Mouse (Mus musculus): ENCODE results near the gene 2410137M14Rik. TPM values are rescaled to one million over a fixed set of nuclear protein-coding genes. Genes with fewer than 3 reads are reported as not detected.

Gene 2410137M14Rik
- polyA plus RNA-seq, 1 experiment: not detected

DNA sequence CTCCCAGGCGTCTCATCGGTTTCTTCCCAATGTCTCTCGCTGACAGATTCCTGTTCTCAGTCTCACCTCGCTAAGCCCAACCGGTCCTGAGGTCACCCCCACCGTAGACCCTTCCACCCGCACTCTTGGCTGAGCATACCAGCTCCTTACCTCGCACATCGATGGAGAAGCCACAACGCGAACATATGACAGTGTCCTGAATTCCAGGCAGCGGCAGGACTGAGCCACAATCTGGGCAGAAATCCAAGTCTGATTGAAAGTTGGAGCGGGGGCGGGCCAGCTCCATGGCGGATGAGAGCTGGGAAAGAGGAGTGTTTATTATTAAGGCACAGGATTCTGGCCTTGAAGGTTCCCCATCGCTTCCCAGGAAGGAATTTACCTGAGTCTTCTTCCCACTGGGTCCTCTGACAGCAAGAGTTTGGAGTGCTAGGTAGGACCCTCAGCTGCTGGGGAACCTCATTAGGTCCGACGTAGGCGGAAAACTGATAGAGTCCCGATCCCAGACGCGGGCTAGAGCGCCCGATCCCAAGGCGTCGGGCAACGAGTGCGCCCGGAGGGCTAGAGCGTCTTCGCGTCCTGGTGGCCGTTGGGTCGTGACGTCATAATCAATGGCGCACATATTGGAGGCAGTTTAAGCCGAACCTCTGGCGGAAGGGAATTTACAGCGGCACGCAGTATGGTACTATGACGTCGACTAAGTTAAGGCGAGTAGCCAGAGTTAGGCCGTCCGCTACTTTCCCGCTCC, 22.9 kb downstream of the 2410137M14Rik start, which contains the start of the genes Znrd1 and Znrd1as:
TSS of gene Znrd1 (minus strand) at position 561 of the 745 bp plus-strand sequence.
TSS of gene Znrd1as (plus strand) at position 594 of the 745 bp plus-strand sequence.
- peak within 1 kb of the TSS; percentile 76 for H3K4me3 ChIP-seq (replicated peaks)
- peaks cover 14% of the 10 kb centered on the region for H3K36me3 ChIP-seq (ENCODE audit: control insufficient read depth)
- TF ChIP-seq TAL1 (IDR thresholded peaks at IDR 0.05; ENCODE audit: low read length) (no peak), GATA1 (IDR thresholded peaks at IDR 0.05; ENCODE audit: low read length) (no peak)
- H3K4me1 ChIP-seq (ENCODE audit: control insufficient read depth): peaks cover 24% of the 10 kb centered on the region
- no peaks in the 10 kb centered on the region for H3K9me3 ChIP-seq (ENCODE audit: control insufficient read depth, low read length)
- H3K27me3 ChIP-seq (ENCODE audit: control insufficient read depth): no peaks in the 10 kb centered on the region

DNA sequence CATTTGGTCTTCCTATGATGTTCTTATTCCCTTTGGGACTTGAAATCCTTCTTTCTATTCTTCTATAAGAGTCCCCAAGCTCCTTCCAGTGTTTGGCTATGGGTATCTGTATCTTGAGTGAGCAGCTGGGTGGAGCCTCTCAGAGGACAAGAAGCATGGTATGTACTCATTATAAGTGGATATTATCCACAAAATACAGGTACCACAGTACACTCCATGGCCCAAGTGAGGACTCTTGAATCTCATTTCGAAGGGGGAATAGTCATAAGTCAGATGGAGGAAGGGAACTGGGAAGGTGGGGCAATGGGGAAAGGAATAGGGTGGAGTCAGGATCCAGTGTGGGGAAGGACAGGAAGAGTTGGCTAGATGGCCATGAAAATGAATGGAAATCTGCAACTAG, 28.0 kb downstream of the 2410137M14Rik start:
- Histone ChIP-seq H3K9me3 (ENCODE audit: control insufficient read depth, low read length) (no peaks in the 10 kb centered on the region), H3K36me3 (ENCODE audit: control insufficient read depth) (peaks cover 31% of the 10 kb centered on the region), H3K4me1 (ENCODE audit: control insufficient read depth) (peaks cover 31% of the 10 kb centered on the region), H3K27me3 (ENCODE audit: control insufficient read depth) (peaks cover 4% of the 10 kb centered on the region), H3K4me3 (replicated peaks) (no peak overlapping the region)
- TF ChIP-seq TAL1 (IDR thresholded peaks at IDR 0.05; ENCODE audit: low read length) (no peak), GATA1 (IDR thresholded peaks at IDR 0.05; ENCODE audit: low read length) (no peak)

DNA sequence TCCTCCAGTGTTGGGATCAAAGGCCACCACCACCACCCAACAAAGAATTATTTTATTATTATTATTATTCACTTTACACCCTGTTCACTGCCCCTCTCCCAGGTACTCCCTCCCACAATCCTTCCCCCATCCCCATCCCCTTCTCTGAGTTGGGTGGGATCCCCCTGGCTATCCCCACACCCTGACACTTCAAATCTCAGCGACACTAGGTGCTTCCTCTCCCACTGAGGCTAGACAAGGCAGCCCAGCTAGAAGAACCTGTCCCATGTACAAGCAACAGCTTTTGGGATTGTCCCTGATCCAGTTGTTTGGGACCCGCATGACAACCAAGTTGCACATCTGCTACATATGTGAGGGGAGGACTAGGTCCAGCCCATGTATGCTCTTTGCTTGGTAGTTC, 28.4 kb downstream of the 2410137M14Rik start:
- Histone ChIP-seq H3K9me3 (ENCODE audit: control insufficient read depth, low read length) (no peaks in the 10 kb centered on the region), H3K36me3 (ENCODE audit: control insufficient read depth) (peaks cover 31% of the 10 kb centered on the region)
- TF ChIP-seq GATA1 (IDR thresholded peaks at IDR 0.05; ENCODE audit: low read length) (no peak), TAL1 (IDR thresholded peaks at IDR 0.05; ENCODE audit: low read length) (no peak)

DNA sequence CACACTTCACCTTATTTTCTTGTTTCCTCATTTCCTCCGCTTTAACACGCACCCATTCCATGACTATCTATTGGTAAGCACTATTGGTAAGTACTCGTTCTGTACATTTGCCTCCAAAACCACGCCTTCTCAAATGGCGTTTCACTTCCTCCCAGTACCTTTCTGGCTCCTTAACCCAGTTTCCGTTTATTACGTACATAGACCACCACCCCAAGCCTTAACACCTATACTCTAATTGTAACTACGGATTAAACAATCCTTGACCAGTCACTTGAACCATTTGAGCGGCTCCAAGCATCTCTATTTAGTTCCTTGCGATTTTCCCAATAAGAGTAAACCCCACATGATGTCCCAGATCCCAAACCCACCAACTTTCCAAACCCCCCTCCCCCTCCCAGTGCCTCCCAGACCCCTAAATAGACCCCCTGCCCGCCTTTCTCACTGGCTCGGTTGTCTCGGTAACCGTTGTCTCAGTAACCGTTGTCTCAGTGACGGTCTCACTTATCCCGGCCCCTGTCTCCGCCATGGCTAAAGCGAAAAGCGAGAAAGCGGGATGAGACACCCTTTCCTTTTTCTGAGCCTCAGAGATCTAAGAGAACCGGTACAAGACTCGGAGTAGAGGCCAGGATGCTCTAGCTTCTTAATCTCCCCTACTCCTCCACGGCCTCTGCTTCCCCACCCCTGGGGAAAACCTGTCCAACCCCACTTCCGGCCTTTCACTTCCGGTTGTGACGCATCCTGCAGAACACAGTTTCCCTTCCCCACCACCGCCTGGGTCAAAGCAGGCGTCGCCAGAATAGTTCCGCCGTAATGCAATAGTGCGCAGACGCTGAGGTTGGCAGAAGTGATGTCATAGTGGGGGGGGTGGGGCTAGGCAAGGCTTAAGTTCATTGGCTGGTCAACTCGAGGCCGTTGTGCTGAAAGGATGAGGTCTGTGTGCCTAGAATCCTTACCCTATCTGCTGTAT, 29.8 kb downstream of the 2410137M14Rik start, which contains the start of gene Ppp1r11:
TSS of gene Ppp1r11 (minus strand) at position 761 of the 967 bp plus-strand sequence.
- peak within 1 kb of the TSS; percentile 71 for H3K4me3 ChIP-seq (replicated peaks)
- peaks cover 23% of the 10 kb centered on the region for H3K4me1 ChIP-seq (ENCODE audit: control insufficient read depth)
- TF ChIP-seq TAL1 (IDR thresholded peaks at IDR 0.05; ENCODE audit: low read length): no peak
- no peak for TF ChIP-seq GATA1 (IDR thresholded peaks at IDR 0.05; ENCODE audit: low read length)
- no peaks in the 10 kb centered on the region for H3K9me3 ChIP-seq (ENCODE audit: control insufficient read depth, low read length)
- H3K27me3 ChIP-seq (ENCODE audit: control insufficient read depth): peaks cover 22% of the 10 kb centered on the region
- H3K36me3 ChIP-seq (ENCODE audit: control insufficient read depth): peaks cover 27% of the 10 kb centered on the region

More for the DNA sequence above, 28.4 kb downstream of the 2410137M14Rik start:
- Histone ChIP-seq H3K27me3 (ENCODE audit: control insufficient read depth) (peaks cover 8% of the 10 kb centered on the region), H3K4me1 (ENCODE audit: control insufficient read depth) (peaks cover 26% of the 10 kb centered on the region), H3K4me3 (replicated peaks) (no peak overlapping the region)

DNA sequence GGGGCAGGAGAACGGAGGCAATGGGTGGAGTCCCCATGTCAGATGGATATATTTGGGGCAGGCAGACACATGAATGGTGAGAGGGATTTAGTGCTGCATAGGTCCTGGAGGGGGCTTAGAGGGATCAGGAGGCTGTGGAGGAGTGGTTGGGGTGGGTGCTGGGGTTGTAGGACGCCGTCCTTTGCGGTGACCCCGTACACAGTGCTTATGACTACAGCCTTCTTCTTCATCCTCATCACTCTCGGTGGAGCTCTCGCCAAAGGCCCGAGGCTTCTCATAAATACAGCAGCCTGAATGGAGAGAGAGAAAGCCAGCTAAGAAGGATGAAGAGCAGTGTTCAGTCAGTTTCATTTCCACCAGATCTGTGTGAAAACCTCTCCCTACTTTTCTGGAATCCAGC, 31.8 kb downstream of the 2410137M14Rik start:
- peaks cover 42% of the 10 kb centered on the region for H3K27me3 ChIP-seq (ENCODE audit: control insufficient read depth)
- TF ChIP-seq GATA1 (IDR thresholded peaks at IDR 0.05; ENCODE audit: low read length) (no peak), TAL1 (IDR thresholded peaks at IDR 0.05; ENCODE audit: low read length) (no peak)

DNA sequence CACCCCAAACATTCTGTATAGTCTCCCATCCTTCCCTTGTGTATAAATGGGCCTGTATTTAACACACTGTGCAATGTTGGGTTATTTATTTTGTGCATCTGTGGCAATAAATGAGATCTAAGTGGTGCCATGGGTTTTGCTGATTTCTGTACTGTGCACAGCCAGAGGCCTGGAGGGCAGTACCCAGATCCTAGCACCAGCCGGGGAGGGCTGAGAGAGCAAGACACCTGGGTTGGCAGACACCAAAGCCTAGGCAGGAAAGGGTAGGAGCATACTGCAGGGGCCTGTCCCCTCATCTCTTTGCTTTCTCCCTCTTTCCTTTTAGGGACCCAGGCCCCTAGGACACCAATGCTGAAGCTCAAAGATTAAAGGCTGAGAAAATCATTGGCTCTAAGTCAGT, 32.8 kb downstream of the 2410137M14Rik start:
- no peak for TF ChIP-seq TAL1 (IDR thresholded peaks at IDR 0.05; ENCODE audit: low read length)
- no peak for TF ChIP-seq GATA1 (IDR thresholded peaks at IDR 0.05; ENCODE audit: low read length)
- Histone ChIP-seq H3K4me3 (replicated peaks) (no peak overlapping the region), H3K4me1 (ENCODE audit: control insufficient read depth) (peaks cover 23% of the 10 kb centered on the region), H3K9me3 (ENCODE audit: control insufficient read depth, low read length) (no peaks in the 10 kb centered on the region), H3K27me3 (ENCODE audit: control insufficient read depth) (peaks cover 51% of the 10 kb centered on the region), H3K36me3 (ENCODE audit: control insufficient read depth) (peaks cover 18% of the 10 kb centered on the region)

More for the DNA sequence above, 31.8 kb downstream of the 2410137M14Rik start:
- Histone ChIP-seq H3K4me1 (ENCODE audit: control insufficient read depth) (peaks cover 23% of the 10 kb centered on the region), H3K36me3 (ENCODE audit: control insufficient read depth) (peaks cover 19% of the 10 kb centered on the region), H3K4me3 (replicated peaks) (no peak overlapping the region), H3K9me3 (ENCODE audit: control insufficient read depth, low read length) (no peaks in the 10 kb centered on the region)

DNA sequence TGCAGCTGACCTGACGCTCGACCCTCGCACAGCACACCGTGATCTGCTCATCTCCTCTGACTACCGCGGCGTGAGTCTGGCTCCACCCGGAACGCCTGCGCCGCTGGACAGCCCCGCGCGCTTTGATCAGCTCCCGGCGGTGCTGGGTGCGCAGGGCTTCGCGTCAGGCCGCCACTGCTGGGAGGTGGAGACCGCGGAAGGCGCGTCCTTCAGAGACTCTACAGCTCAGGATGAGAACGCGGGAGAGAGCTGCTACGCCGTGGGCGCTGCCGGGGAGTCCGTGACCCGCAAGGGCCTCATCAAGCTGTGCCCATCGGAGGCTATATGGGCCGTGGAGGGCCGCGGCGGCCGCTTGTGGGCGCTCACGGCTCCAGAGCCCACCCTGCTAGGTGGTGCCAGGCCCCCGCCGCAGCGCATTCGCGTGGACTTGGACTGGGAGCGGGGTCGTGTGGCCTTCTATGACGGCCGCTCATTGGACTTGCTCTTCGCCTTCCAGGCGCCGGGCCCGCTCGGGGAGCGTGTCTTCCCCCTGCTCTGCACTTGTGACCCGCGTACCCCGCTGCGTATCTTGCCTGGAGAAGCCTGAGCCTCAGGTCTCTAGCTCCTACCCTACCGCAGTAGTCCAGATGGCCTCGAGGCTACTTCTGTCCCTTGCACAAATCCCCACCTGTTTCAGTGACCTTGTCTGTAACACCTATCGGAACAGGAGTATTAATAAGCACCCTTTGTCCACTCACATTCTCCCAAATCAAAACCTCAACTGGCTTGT, 33.8 kb downstream of the 2410137M14Rik start:
- Histone ChIP-seq H3K9me3 (ENCODE audit: control insufficient read depth, low read length) (no peaks in the 10 kb centered on the region), H3K4me3 (replicated peaks) (peak overlapping the region; percentile 1), H3K27me3 (ENCODE audit: control insufficient read depth) (peaks cover 62% of the 10 kb centered on the region), H3K4me1 (ENCODE audit: control insufficient read depth) (peaks cover 20% of the 10 kb centered on the region), H3K36me3 (ENCODE audit: control insufficient read depth) (peaks cover 17% of the 10 kb centered on the region)
- no peak for TF ChIP-seq TAL1 (IDR thresholded peaks at IDR 0.05; ENCODE audit: low read length)
- TF ChIP-seq GATA1 (IDR thresholded peaks at IDR 0.05; ENCODE audit: low read length): no peak

DNA sequence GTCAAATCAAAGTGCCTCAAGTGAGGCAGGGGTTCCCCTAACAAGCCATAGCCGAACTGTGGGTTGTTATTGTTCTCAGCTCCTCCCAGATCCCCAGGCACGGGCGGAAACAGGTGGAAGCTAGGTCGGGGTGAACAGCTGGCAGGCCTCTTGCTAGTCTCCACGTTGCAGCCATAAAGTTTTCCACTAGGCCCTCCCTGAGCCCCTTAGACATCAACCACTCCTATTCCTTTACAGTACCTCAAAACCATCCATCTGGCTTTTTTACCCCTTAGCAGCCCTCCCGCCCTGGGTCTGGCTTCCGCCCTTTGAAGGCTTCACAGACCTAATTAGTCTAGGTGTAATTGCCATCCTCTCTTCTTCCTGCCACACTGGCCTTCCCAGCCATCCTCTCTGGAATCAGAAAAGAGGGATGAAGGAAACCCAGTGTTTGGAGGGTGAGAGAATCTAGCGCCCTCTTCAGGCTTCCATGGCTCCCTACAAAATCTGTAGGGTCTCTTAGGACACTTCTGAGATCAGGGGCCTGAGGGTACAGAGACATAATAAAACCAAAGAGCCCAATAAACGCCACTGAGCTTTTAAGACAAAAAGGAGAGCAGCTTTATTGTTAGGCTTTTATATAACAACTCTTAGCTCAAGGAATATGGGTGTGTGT, 36.8 kb downstream of the 2410137M14Rik start:
- Histone ChIP-seq H3K4me1 (ENCODE audit: control insufficient read depth) (no peaks in the 10 kb centered on the region; the same call in 1 of the 2 replicates), H3K27me3 (ENCODE audit: control insufficient read depth) (peaks cover 84% of the 10 kb centered on the region), H3K9me3 (ENCODE audit: control insufficient read depth, low read length) (no peaks in the 10 kb centered on the region), H3K36me3 (ENCODE audit: control insufficient read depth) (peaks cover 10% of the 10 kb centered on the region), H3K4me3 (replicated peaks) (no peak overlapping the region)
- TF ChIP-seq TAL1 (IDR thresholded peaks at IDR 0.05; ENCODE audit: low read length) (no peak), GATA1 (IDR thresholded peaks at IDR 0.05; ENCODE audit: low read length) (no peak)
